Mouse (Mus musculus): ENCODE measurements at regions not wholly inside any gene's neighbourhood (a gene's known extent, or its start where the extent isn't known, plus 50 kb on each side); places are given as distances from the start of the nearest gene placed in this dataset.
"Not testable (repeated sequence)": the region's sequence is repeated elsewhere in the genome, so short reads cannot be mapped to it uniquely, and the experiment has no call there.

DNA sequence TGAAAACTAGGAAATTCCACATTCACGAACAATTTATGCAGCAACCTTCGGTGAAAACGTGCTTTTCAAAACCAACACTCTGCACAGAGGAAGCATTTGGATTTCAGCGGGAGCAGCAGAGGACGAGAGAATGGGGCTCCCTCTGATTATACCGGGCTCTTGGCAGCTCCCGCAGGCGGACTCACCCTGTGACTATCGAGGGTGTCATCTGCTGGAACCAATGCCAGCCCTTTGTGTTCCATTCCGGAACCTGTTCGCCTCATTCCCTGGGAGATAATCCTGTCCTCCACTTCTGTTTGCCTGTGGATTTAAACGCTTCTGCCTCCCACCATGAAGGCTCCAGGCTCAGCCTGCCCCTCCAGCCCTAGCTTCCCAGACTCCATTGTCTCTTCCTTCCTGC, 77.1 kb downstream of the Utp18 start:
- peak; percentile 58 for DNase-seq

DNA sequence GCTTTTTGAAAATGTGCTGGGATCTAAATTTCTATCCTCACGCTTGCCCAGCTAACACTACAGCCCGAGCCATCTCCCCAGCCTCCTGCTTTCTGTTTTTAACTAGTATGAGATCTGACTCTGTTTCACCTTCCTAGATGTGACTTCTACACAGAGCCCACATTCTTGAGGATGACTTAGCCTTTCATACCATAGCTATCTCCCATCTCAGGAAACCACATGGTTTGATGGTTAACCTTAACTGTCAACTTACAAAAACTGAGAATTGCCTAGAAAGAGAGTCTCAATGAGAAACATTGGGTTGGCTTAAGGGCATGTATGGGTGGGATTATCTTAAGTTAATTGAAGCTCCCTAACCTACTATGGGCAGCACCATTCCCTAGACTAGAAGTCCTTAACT, 78.4 kb downstream of the Utp18 start:
- no peak for DNase-seq

DNA sequence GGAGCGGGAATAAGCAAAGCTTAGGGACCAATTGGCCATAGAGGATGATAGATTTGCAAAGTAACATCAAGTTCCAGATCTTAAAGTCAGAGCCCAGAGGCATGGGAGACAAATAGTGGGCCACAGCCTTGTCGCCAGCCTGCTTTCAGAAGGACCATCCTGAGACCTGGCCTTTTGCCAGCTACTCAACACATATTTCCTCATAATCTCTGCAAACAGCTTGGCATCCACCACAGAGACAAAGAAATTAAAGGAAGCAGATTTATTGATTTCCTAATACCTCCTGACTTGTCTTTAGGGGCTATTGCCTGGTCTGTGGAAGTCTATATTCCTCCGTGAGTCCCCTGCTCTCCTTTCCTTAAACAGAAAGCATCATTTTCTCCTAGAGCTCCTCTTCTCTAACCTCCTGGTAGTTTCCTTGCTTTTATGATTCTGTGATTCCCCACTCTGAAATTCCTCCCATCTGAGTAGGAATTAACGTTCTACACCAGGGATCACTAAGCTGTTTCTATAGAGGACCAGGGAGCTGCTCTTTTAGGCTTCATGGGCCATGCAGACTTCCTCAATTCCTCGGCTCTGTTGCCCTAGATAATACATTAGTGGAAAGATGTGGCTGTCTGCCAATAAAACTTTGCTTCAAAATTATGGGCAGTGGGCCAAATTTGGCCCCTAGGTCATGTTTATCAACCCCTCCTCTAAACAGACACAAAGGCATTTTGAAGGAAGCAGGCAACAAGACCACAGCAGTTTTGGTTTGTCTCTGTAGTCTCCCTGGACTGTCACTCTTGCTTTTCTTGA, 114.2 kb downstream of the Utp18 start:
- no peak for DNase-seq

DNA sequence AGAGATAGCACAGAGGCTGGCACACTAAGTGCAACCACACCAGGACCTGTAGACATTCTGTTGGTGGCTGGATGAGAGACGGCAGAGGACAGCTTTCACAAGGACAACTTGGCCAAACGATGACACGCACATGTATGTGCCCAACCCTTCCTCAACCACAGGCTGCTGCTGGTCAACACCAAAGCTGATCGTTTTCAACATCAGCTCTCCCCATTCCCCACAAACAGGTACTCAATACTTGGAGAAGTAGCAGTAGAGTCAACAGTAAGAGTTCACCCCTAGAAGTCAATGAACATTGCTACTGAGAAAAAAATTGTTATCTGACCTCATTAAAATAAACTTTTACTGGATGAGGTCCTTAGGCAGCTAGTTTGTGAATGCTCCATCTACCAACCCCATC, 119.6 kb downstream of the Utp18 start:
- no peak for DNase-seq

DNA sequence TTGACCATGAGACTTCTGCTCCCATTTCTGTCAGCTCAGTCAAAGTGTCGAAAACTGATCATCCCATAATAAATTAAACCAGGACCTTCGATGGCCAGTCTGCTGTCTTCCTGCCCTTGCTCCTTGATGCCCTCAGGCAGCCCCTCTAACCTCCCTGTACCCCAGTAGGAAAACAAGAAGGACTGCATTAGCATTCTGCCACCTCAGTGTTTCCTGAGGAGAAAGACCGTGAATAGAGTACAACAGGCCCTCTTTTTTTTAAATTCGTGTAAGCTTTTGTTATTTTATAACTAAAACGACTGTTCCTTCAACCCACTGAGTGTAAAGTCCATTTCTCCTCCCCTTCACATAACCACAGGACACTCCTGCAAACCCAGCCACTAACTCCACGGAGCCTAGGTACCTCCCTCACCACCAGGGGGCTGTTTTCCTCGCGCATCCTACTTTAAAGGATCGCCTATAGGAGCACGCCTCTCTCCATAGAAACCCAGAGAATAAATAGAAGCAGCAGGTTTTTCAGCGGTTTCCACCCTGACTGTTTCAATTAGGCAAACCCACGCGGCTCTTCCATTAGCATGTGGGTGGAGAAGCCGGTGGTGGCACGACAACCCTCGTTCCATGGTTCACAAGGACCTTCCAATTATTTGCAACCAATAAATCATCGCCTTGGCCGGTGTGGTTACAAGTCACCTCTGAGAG, 122.6 kb downstream of the Utp18 start:
- peak; percentile 32 for DNase-seq

DNA sequence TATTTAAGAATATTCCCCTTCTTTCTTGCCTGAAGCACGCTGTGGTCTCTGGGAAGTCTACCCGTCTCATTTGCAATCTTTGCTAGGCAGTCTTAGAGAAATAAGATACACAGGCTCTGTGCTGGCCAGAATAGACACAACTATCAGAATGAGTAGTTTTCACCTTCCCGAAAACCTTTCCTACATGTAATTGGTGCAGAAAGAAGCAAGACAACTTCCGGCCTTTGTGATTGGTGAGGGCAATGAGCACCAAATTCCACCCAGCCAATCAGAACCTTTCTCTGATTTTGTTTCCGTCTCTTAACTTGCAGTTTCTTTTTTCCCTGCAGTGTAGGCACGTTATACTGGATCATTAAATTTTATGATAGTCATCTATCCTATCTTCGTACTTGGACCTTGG, 127.7 kb downstream of the Utp18 start:
- DNase-seq: no peak

DNA sequence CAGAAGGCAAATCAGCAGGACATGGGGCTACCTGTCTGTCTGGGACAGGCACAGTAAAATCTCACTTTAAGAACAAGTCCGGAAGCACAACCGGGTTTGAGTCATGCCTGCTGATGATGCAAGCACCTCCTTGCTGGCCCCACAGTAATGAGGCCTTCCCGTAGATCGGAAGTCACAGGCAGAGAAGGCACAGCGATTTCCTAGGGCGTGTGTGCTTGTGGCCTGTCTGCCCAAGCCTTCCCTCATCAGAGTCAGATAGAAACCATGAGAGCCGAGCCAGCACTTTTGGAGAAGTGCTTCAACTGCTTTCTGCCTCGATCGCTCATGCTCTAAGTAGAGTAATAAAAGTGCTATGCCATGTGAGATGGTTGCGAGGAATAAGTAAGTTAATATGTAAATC, 148.9 kb downstream of the Utp18 start:
- DNase-seq: no peak

DNA sequence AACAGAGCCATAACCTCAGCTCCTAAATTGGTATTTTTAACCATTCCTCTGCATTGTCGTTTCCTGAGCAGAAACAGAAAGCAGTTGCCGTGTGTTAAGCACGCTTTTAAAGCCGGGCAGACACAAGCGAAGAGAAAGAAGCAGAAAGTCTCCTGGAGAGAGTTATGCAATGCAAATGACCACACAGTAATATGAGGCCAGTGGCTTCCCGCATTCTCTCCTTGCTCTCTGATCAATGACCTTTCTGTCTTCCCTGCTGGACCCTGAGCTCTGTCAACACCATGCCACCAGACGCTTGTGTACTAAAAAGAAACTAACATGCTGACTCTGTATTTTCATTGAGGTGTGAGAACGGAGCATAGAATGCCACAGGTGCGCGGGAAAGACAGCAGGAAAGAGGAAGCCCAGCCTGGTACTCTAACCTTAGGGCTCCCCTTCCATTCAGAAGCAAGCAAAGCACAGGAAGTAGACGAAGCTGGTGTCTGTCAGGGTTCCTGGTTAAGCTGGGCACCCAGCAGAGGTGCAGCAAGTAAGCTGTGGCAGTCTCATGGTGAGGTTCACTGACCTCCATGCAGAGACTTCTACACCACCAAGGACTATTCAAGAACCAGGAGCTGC, 151.9 kb downstream of the Utp18 start:
- DNase-seq: no peak

DNA sequence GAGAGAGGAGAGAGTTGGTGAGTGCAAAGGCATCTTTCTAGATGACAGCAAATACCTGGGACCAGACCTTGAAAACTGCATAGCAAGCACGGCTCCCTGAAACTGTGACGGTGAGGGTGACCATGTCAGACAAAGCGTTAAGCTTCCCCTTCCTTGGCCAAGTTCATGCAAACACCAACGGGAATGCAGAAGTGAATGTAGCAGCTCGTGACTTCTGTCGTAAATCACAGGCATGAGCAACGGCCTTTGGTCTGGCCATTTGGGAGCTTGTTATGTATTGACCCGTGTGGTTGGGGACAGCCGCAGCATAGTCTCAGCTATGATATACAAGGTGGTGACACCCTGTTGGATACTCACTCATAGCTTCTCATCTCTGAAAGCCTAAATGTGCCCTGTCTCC, 156.4 kb downstream of the Utp18 start:
- DNase-seq: no peak

DNA sequence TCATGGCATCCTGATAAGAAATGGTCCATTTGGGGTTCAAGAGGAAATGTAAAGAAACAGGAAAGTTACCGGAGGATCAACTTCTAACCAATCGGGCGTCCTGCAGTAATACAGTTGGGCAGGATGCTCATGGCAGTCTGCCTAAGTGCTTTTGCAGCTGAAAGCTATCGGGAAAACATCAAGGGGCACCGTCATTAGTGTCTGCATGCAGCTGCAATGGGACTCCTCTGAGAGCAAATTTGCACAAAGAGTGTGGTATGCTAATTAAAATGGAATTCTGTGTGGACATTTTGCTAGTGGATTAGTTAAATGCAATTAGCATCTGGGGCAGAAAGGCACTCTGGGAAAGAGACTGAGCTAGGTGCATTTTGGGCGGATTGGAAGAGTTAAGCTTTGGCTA, 160.3 kb downstream of the Utp18 start:
- no peak for DNase-seq

DNA sequence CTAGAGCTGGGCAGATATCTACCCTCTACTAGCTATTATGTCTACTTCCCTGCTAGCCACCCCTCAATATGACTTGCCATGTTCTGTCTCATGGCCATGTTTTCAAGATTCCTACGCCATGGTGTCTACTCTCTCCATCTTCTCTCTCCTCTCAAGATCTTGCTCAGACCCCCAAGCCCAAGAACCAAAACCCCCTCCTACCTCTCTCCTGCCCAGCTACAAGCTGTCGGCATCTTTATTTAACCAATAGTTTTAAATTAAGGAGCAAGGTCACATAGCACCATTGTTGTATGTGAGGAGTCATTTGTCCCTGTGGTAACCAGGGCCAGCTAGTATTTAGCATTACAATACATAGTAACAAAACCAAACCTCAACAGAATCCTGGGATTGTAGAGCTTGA, 166.4 kb downstream of the Utp18 start:
- no peak for DNase-seq

DNA sequence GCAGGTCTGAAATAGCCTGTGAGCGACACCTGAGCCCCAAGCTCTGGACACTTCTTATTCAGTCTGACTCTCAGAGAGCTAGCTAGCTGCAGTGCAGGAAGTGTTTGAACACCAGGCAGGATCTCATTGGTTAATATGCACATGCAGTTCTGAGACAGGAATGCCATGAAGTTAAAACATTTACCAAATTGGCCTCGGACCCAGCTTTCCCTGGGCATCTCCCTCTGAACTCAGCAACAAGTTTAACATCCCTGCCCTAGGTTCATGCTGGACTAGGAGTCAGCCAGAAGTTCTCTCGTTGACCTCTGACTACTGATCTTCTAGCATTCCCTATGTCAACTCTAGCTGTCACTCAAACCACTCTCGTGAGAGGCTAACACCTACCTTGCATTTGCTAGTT, 175.9 kb downstream of the Utp18 start:
- DNase-seq: no peak

DNA sequence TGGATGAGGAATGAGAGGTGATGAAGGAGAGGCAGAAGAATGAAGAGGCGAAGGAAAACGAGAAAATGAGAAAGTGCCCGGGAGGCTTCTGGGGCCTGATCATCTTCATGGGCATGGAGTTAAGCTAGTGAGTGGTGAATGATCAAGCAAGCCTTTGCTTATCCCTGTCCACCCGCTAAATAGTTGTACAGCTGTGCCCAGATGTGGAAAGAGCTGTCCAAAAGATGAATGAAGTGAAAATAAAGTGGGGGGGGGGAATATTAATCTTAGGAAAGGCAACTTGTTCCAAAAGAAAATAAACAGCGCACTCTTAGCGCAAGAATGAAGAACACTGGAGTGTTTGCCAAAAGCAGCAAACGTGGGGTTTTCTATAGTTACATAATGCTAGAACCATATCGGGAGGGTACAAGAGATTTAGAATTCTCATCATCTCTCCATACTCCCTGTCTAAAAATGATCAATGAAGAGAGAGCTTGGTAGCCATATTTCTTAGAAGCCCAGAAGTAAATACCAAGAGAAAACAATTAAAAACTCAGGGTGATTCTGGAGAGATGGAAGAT, 188.5 kb downstream of the Utp18 start:
- no peak for DNase-seq

DNA sequence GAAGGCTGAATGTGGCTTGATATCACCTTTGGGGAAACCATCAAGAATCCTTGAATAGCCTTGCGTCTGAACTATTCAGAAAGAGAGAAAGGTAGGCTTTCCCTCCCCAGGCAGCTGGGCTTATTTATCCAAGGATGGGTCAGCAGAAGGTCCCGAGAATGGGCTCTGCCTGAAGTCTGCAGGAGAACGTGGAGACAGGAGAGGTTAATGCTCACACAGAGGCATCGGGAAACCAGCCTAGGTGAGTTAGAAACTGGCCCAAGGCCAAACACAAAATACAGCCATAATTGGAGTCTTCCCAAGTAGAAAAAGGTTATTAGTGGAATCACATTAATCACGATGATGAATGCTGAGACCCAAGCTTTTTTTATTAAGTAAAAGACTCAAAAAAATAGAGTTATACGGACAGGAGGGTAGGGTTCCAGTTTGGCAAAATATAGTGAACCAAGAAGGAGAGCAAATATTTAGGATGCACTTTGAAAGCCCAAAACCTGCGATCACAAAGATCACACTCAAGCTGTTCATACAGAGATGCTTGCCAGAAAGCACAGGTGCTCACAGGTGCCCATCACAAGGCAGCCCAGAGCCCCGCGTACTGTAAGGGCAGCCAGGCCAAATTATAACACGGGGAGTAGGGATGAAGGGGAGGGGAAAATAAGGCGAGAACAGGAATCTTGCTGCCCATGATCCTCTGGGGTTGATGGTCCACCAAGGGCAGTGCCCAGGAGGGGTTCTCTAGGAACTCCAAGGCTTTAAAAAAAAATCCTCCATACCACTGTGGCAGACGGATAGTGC, 189.3 kb downstream of the Utp18 start:
- peak; percentile 93 for DNase-seq

DNA sequence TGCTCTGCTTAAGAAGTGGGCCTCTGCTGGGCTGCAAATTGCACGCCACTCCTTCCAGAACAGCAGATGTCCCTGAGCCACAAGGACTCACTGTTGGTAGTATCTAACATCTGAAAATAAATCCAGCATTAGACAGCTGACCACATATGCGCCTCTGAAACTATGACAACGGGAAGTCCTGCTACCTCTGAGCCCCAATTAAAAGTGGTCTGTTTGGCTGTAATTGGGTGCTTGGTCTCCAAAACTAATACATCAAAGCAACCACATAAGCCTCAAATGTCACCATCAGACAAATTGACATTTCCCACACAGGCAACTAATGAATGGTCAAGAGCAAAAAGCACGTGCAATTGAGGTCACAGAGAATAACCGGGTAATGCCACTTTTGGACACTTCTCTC, 201.9 kb downstream of the Utp18 start:
- no peak for DNase-seq

DNA sequence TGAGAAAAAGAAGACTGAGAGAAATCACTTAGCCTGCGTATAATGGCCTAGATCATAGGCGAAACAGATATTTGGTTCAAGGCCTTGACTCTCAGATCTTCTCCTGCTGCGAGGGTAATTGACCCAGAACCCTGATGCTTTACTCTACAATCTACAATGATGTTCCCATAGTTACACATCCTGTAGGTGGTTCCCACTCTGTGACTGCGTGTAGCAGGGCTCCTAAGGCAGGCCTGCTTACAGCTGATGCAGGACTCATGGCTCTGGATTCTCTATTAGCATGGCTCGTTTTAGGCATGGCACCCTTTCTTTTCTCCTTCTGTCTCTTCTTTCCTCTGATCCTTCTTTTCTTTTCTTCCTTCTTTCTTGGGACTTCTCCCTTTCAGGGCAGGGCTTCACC, 209.3 kb downstream of the Utp18 start:
- no peak for DNase-seq

DNA sequence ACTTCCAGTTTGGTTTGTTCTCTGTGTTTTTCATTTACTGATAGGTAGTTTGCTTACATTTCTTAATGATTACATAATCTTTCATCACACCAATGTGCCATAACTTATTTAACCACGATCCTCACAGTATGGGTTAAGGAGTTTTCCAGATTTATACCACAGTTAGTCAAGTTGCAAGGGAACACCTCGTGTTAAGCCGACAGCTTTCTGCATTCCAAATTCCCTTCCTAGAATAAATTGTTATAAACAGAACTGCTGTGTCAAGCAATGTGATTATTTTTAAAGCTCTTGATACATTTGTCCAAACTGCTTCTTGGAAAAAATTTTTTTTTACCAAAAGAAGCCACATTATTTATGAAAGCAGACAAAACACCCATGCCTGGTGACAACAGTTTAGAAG, 213.5 kb downstream of the Utp18 start:
- no peak for DNase-seq

DNA sequence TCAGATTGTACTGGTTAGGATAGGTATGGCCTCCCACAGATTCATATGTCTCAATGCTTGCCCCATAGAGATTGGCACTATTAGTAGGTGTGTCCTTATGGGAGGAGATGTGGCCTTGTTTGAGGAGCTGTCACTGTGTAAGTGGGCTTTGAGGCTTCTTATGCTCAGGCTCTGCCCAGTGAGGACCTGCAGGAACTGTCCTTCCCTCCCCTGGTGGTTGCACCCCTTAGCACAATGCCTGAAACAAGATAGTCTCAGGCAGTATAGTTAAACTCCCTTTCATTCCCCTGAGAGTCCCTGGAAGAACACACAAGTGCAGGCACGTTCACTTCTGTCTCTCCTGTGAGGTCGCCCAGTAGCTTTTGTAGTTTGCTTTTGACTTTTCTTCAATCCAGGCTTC, 223.9 kb downstream of the Utp18 start:
- no peak for DNase-seq

DNA sequence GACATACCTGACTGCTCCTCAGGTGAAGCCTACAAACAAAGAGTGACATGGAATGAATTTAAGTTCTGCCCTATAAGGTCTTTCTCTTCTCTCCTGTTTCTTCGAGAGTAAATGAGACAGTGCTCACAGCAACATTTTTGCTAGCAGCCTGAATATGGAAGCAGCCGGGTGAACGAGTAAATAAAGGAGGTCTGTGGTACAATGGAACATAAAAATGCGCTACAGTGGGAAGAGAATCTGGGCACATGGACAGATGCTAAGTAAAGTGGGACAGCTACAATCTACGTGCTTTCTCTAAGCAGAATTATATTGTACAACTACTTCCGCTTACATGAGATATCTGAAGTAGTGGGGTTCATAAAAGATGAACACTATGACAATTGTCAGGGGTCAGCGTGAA, 225.2 kb downstream of the Utp18 start:
- no peak for DNase-seq

DNA sequence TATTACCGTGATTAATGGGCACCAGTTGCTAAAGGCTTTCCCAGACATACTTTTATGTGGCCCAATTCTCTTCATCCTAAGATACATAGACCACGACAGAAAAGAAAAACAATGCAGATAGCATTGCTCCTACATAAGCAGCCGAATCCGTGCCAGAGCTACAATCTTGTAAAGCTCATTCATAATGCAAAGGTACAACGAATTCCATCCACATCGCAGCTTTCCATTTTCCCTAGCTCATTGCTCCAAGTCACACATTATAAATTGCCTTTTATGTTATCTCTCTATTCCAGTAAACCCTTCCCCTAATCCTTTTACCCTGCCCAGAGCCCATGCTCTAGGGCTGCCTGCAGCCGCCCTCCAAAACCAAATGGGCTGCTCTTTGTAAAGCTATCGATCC, 226.8 kb downstream of the Utp18 start:
- DNase-seq: no peak

DNA sequence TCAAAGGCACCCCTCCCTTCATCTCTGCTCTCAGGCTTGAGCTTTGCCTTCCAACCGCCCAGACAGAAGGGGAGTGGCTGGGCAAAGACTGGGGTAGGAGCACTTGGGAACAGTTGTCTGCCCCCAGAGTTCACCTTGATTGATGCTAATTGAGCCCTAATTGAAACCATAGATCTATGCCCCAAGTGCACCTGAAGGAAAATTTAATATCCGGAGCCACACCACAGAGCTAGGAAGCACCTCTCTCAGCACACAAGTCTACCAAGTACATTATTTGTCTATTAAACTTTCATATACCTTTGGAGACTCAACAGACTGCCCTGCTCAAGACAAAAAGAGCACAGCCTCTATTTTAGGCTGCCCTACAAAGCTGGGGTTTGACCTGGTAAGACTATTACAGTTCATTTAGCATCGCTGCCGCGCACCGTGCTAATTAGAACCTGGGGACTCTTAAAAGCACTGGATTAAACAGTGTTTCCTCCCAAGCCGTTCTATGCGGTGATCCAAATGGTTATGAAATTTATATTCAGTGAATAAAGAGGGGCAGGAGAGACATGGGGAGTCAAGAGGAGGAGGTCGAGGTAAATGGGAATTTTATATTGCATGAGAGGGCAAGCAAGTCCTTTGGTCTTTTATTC, 229.8 kb downstream of the Utp18 start:
- DNase-seq: no peak

DNA sequence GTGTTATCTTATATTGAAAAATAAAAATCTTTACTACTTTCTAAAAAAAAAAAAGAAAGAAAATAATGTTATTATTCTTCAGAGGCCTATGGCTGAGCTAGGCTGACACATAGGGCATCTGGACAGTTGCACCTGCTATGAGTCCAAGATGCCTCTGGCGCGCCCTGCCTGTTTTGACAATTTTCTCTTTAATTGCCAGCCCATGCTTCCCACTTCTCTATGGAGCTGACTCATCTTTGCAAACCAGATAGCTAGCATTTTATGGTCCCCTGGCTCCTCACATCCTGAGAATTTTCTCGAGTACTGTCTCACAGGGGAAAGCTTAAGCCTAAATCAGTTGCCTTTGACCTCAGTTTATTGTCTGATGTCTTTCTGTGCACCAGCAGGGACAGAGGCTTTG, 232.2 kb downstream of the Utp18 start:
- DNase-seq: peak; percentile 50

DNA sequence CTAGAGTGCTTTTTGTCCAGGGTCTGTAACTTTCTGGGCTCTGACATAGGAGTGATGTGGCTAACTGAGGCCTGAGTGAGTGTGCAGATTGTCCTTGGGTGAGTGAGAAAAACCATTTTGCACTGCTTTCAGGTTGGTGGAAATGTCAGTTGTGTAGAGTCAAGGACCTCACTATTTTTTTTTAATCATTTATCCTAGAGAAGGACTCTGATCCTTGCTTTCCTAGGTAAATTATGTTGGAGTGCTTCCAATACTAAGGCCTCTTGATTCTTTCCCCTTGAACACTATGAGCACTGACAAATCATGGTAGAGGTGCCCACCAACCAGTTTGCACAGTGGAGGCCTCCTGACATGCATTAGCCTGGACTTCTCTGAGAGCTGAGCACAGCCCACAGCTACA, 233.6 kb downstream of the Utp18 start:
- not testable (repeated sequence) for DNase-seq
